Mouse (Mus musculus) MEL (cell line): ENCODE results near the gene Mmp25. TPM values are rescaled to one million over a fixed set of nuclear protein-coding genes. Genes with fewer than 3 reads are reported as not detected.

Experiments used
- DNase-seq: peaks from one replicate; pipeline ENCODE4 v3.0.0; 2011; ENCODE audit warnings: low read depth, low spot score
- H3K27ac ChIP-seq: 2 replicates; pipeline ENCODE4 v1.5.1; 2012; ENCODE audit warnings: low read depth, mild to moderate bottlenecking, control low read depth, low read length, moderate library complexity; ENCODE audit not compliant: control insufficient read depth
- H3K27me3 ChIP-seq, 2 experiments: fragments of 150-350 bp in 1 of 2; sonication (generic) in 1 of 2; 2 replicates each; pipeline ENCODE4 v1.6.1; 2012; ENCODE audit warnings: low read length in 2 of 2, mild to moderate bottlenecking in 2 of 2, improper control_type of control experiment in 1 of 2, moderate library complexity in 1 of 2; ENCODE audit not compliant: insufficient read depth in 2 of 2, control insufficient read depth in 1 of 2
- H3K36me3 ChIP-seq, 2 experiments: 2 replicates each; pipeline ENCODE4 v1.6.1; 2012 to 2014; ENCODE audit warnings: low read length in 2 of 2, improper control_type of control experiment in 1 of 2, inconsistent platforms in 1 of 2, mild to moderate bottlenecking in 1 of 2; ENCODE audit not compliant: insufficient read depth in 2 of 2, control insufficient read depth in 1 of 2
- H3K4me1 ChIP-seq, 2 experiments: fragments of 150-350 bp in 1 of 2; sonication (generic) in 1 of 2; 2 replicates each; pipeline ENCODE4 v1.6.1; 2012; ENCODE audit warnings: low read length in 2 of 2, improper control_type of control experiment in 1 of 2, mild to moderate bottlenecking in 1 of 2; ENCODE audit not compliant: insufficient read depth in 2 of 2, control insufficient read depth in 1 of 2
- H3K4me3 ChIP-seq, 2 experiments: fragments of 150-350 bp in 1 of 2; sonication (generic) in 1 of 2; 2 replicates each; pipeline ENCODE4 v1.5.1; 2012; ENCODE audit warnings: low read depth in 2 of 2, low read length in 2 of 2, mild to moderate bottlenecking in 2 of 2, moderate library complexity in 2 of 2, control low read depth in 1 of 2, improper control_type of control experiment in 1 of 2; ENCODE audit not compliant: control insufficient read depth in 1 of 2, insufficient read depth in 1 of 2
- H3K79me2 ChIP-seq: 2 replicates; pipeline ENCODE4 v1.6.1; 2012; ENCODE audit warnings: mild to moderate bottlenecking, low read length, moderate library complexity; ENCODE audit not compliant: control insufficient read depth, poor library complexity, insufficient read depth
- H3K9ac ChIP-seq: 2 replicates; pipeline ENCODE4 v1.6.1; 2012; ENCODE audit warnings: low read depth, mild to moderate bottlenecking, control low read depth, low read length, moderate library complexity; ENCODE audit not compliant: control insufficient read depth, poor library complexity, severe bottlenecking
- H3K9me3 ChIP-seq: fragments of 150-350 bp; sonication (generic); replicated peaks from 2 replicates; pipeline ENCODE4 v1.6.1; 2012; ENCODE audit warnings: mild to moderate bottlenecking, low read length, improper control_type of control experiment, moderate library complexity; ENCODE audit not compliant: insufficient read depth
- CHD1 ChIP-seq: IDR thresholded peaks from 2 replicates; pipeline ENCODE4 v1.6.1; 2012; ENCODE audit warnings: low read depth, mild to moderate bottlenecking, inconsistent platforms, low read length, improper control_type of control experiment
- CHD2 ChIP-seq: IDR thresholded peaks from 2 replicates; pipeline ENCODE4 v1.6.1; 2011; ENCODE audit warnings: low read length, improper control_type of control experiment
- CTCF ChIP-seq, 3 experiments: IDR thresholded peaks in 2 of 3; conservative IDR thresholded peaks in 1 of 3; 2 replicates each; pipeline ENCODE4 v1.5.1; 2011 to 2012; ENCODE audit warnings: low read length in 3 of 3, low read depth in 2 of 3, mild to moderate bottlenecking in 2 of 3, improper control_type of control experiment in 1 of 3, inconsistent platforms in 1 of 3, mixed read lengths in 1 of 3, moderate library complexity in 1 of 3; ENCODE audit not compliant: control insufficient read depth in 1 of 3, insufficient read depth in 1 of 3, poor library complexity in 1 of 3, severe bottlenecking in 1 of 3
- EP300 ChIP-seq, 2 experiments: IDR thresholded peaks; 2 replicates each; pipeline ENCODE4 v1.6.1; 2011; ENCODE audit warnings: improper control_type of control experiment in 2 of 2, low read length in 2 of 2, low read depth in 1 of 2, mild to moderate bottlenecking in 1 of 2
- ETS1 ChIP-seq: IDR thresholded peaks from 2 replicates; pipeline ENCODE4 v1.6.1; 2012; ENCODE audit warnings: low read depth, mild to moderate bottlenecking, inconsistent platforms, low read length, improper control_type of control experiment, moderate library complexity
- HCFC1 ChIP-seq: IDR thresholded peaks from 2 replicates; pipeline ENCODE4 v1.6.1; 2012; ENCODE audit warnings: low read depth, mild to moderate bottlenecking, inconsistent platforms, low read length, improper control_type of control experiment, moderate library complexity
- KAT2A ChIP-seq: conservative IDR thresholded peaks from 2 replicates; pipeline ENCODE4 v1.6.1; 2012; ENCODE audit warnings: low read depth, low read length, improper control_type of control experiment, inconsistent platforms
- MAFK ChIP-seq: IDR thresholded peaks from 2 replicates; pipeline ENCODE4 v1.6.1; 2011; ENCODE audit warnings: low read depth, mild to moderate bottlenecking, low read length, improper control_type of control experiment, borderline replicate concordance
- MEF2A ChIP-seq: IDR thresholded peaks from 2 replicates; pipeline ENCODE4 v1.6.1; 2014; ENCODE audit warnings: low read depth, mild to moderate bottlenecking, inconsistent platforms, low read length, improper control_type of control experiment; ENCODE audit not compliant: poor library complexity, insufficient replicate concordance, severe bottlenecking; ENCODE audit errors: extremely low read depth
- MXI1 ChIP-seq: IDR thresholded peaks from 2 replicates; pipeline ENCODE4 v1.6.1; 2011; ENCODE audit warnings: mild to moderate bottlenecking, low read depth, low read length, improper control_type of control experiment
- MYB ChIP-seq: IDR thresholded peaks from 2 replicates; pipeline ENCODE4 v1.6.1; 2011; ENCODE audit warnings: mild to moderate bottlenecking, low read depth, low read length, improper control_type of control experiment
- POLR2A ChIP-seq, 2 experiments: IDR thresholded peaks; 2 replicates each; pipeline ENCODE4 v1.6.1; 2011 to 2012; ENCODE audit warnings: low read length in 2 of 2, mild to moderate bottlenecking in 2 of 2, control low read depth in 1 of 2, improper control_type of control experiment in 1 of 2, low read depth in 1 of 2, moderate library complexity in 1 of 2; ENCODE audit not compliant: control insufficient read depth in 1 of 2, insufficient read depth in 1 of 2, poor library complexity in 1 of 2
- POLR2AphosphoS5 ChIP-seq: IDR thresholded peaks from 2 replicates; pipeline ENCODE4 v1.6.1; 2012; ENCODE audit warnings: low read depth, borderline replicate concordance, mild to moderate bottlenecking, inconsistent platforms, low read length, moderate library complexity, mixed read lengths
- RAD21 ChIP-seq: IDR thresholded peaks from 2 replicates; pipeline ENCODE4 v1.6.1; 2011; ENCODE audit warnings: mild to moderate bottlenecking, low read depth, low read length, improper control_type of control experiment
- RCOR1 ChIP-seq: IDR thresholded peaks from 2 replicates; pipeline ENCODE4 v1.6.1; 2012; ENCODE audit warnings: low read depth, mild to moderate bottlenecking, inconsistent platforms, low read length, improper control_type of control experiment
- TAL1 ChIP-seq: IDR thresholded peaks from 2 replicates; pipeline ENCODE4 v1.6.1; 2012; ENCODE audit warnings: mild to moderate bottlenecking, inconsistent platforms, low read length, moderate library complexity, mixed read lengths
- TBP ChIP-seq: IDR thresholded peaks from 2 replicates; pipeline ENCODE4 v1.8.0; 2011; ENCODE audit warnings: low read depth, low read length, improper control_type of control experiment
- UBTF ChIP-seq: IDR thresholded peaks from 2 replicates; pipeline ENCODE4 v1.6.1; 2012; ENCODE audit warnings: low read depth, mild to moderate bottlenecking, inconsistent platforms, low read length, improper control_type of control experiment, moderate library complexity, borderline replicate concordance; ENCODE audit not compliant: insufficient read depth
- USF1 ChIP-seq: IDR thresholded peaks from 2 replicates; pipeline ENCODE4 v1.6.1; 2014; ENCODE audit warnings: low read depth, mild to moderate bottlenecking, inconsistent platforms, low read length, improper control_type of control experiment, moderate library complexity
- USF2 ChIP-seq, 2 experiments: IDR thresholded peaks; 2 replicates each; pipeline ENCODE4 v1.6.1; 2011 to 2012; ENCODE audit warnings: improper control_type of control experiment in 2 of 2, low read length in 2 of 2, borderline replicate concordance in 1 of 2, inconsistent platforms in 1 of 2, low read depth in 1 of 2, mild to moderate bottlenecking in 1 of 2; ENCODE audit not compliant: insufficient read depth in 1 of 2
- ZNF384 ChIP-seq: IDR thresholded peaks from 2 replicates; pipeline ENCODE4 v1.6.1; 2012; ENCODE audit warnings: low read depth, mild to moderate bottlenecking, inconsistent platforms, low read length, improper control_type of control experiment
- polyA plus RNA-seq, 2 experiments: library from polyadenylated mRNA; stranded (reverse) in 1 of 2; unstranded in 1 of 2; fragments of >175 nt in 1 of 2; fragments of >200 nt in 1 of 2; gene quantifications; 2 replicates each; pipeline versions ENCODE4 v1.2.1 to v1.2.4; 2012; ENCODE audit warnings: low replicate concordance in 2 of 2, low read depth in 1 of 2; ENCODE audit not compliant: insufficient read length in 2 of 2, insufficient read depth in 1 of 2, missing spikeins in 1 of 2
- total RNA-seq: library from RNA; depleted of rRNA; stranded (reverse); fragments of 300-350 nt; gene quantifications from 2 replicates; pipeline ENCODE4 v1.2.3, GENCODE M21; 2012

The Mmp25 gene
- total and polyA plus RNA-seq, 3 experiments: 0.01 TPM; not detected in 2

- TF ChIP-seq USF2 (IDR thresholded peaks at IDR 0.05; ENCODE audit: borderline replicate concordance in 1 of 2, insufficient read depth in 1 of 2, low read depth in 1 of 2, low read length in 2 of 2) (no peak), ETS1 (0 out of 2 replicates have a peak, but pooled peaks have one; percentile 22), RCOR1 (0 out of 2 replicates have a peak, but pooled peaks have one; percentile 15), KAT2A (no peak), ZNF384 (no peak), HCFC1 (no peak), TBP (no peak; the same call in 1 of the 2 replicates), MAFK (no peak), MYB (no peak), USF1 (no peak), RAD21 (no peak), POLR2AphosphoS5 (no peak)
These were observed 30.6 kb upstream of the Mmp25 start (continued) for GRCm38 (mm10) chr17:23675564-23676281.

GRCm38 (mm10) chr17:23675127-23675526 lies 30.1 kb upstream of the Mmp25 start:
- Histone ChIP-seq H3K36me3 (peaks cover 0 to 17% of the 10 kb centered on the region in 2 experiments; a peak in 2 of 4 replicates), H3K27me3 (no peaks in the 10 kb centered on the region), H3K27ac (peak overlapping the region; percentile 66; the same call in 1 of the 2 replicates), H3K4me1 (peaks cover 0 to 22% of the 10 kb centered on the region in 2 experiments), H3K79me2 (peaks cover 15% of the 10 kb centered on the region), H3K4me3 (no peak overlapping the region), H3K9ac (no peak overlapping the region)
- DNase-seq: peak; percentile 47
- TF ChIP-seq UBTF (no peak), MEF2A (no peak), TAL1 (no peak), CTCF (IDR thresholded peaks at IDR 0.05 in 2 of 3, conservative IDR thresholded peaks at IDR 0.05 in 1 of 3; ENCODE audit: control insufficient read depth in 1 of 3, insufficient read depth in 1 of 3, low read depth in 2 of 3, low read length in 3 of 3, poor library complexity in 1 of 3, severe bottlenecking in 1 of 3) (no peak), POLR2A (IDR thresholded peaks at IDR 0.05; ENCODE audit: control insufficient read depth in 1 of 2, insufficient read depth in 1 of 2, low read depth in 1 of 2, low read length in 2 of 2, poor library complexity in 1 of 2) (no peak), ETS1 (no peak), EP300 (IDR thresholded peaks at IDR 0.05; ENCODE audit: low read depth in 1 of 2, low read length in 2 of 2) (no peak), CHD1 (no peak), CHD2 (no peak), MXI1 (no peak)
- TF ChIP-seq, all 39 proteins: peak for 0
- no peaks in the 10 kb centered on the region for H3K9me3 ChIP-seq
